8 mouse cellular contexts compared by ENCODE assay signal in the genomic region with DNA sequence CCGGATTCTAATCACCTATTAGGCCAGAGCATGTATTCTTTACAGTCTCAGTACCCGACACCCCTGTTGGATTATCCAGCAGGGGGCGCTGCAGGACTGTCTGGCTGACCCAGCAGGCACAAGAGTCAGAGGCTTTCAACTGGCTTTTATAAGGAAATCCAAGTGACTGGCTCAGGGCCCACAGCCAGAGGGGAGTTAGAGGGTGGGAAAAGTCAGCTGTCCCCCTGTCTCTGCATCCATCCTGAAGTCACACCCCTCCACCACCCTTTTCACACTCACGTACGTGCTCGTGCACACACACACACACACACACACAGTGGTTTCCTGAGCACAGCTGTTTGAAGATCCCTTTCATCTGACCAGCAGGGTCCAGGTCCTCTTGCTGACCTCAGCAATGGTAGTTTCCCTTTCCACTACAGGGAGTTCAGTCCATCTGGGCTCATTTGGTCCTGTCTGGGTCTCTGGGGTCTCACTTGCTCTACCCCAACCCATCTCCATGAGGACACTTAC. TPM values are rescaled to one million over a fixed set of nuclear protein-coding genes. Genes with fewer than 3 reads are reported as not detected.
DNase-seq lines count a peak whose midpoint lies in the region; ATAC-seq and TF ChIP-seq lines count a peak whose summit lies in the region.

No protein-coding gene starts in this region.

- H3K4me3 ChIP-seq in heart, embryonic 11.5 days (ENCODE audit: low read depth, low read length) = no peak overlapping the region
- H3K4me3 ChIP-seq in heart, adult 2 months = no peak overlapping the region
- no peak overlapping the region for H3K4me3 ChIP-seq in kidney, embryonic 15.5 days (replicated peaks)
- H3K4me3 ChIP-seq in limb, embryonic 15.5 days = no peak overlapping the region

- TF ChIP-seq CTCF in heart, adult 2 months (IDR thresholded peaks at IDR 0.05) = peak; percentile 96

- no peak overlapping the region for H3K4me2 ChIP-seq in heart, embryonic 11.5 days
- H3K4me2 ChIP-seq in kidney, embryonic 15.5 days = no peak overlapping the region
- no peak overlapping the region for H3K4me2 ChIP-seq in limb, embryonic 15.5 days

- TF ChIP-seq EP300 in heart, adult 2 months (IDR thresholded peaks at IDR 0.05; ENCODE audit: insufficient read depth, low read depth, low read length) = peak; percentile 46; the same call in 1 of the 2 replicates

- peak; percentile 97 for DNase-seq in heart, adult 11 months
- DNase-seq in embryo, embryonic 9.5 days (ENCODE audit: extremely low spot score) = peak; percentile 93
- DNase-seq in heart, adult 2 months = peak; percentile 86 to 91
- DNase-seq in natural killer cell, adult 2 months (ENCODE audit: low spot score in 2 of 2) = peak; percentile 79 to 84
- DNase-seq in splenic B cell, adult 2 months (ENCODE audit: low read depth, low spot score) = peak; percentile 89

- H3K79me2 ChIP-seq in heart, adult 2 months (replicated peaks; ENCODE audit: control insufficient read depth, insufficient read depth, low read length) = no peaks in the 10 kb centered on the region

- H3K27ac ChIP-seq in heart, embryonic 11.5 days (ENCODE audit: low read depth, low read length) = no peak overlapping the region
- no peak overlapping the region for H3K27ac ChIP-seq in heart, adult 2 months
- H3K27ac ChIP-seq in kidney, embryonic 15.5 days = no peak overlapping the region
- no peak overlapping the region for H3K27ac ChIP-seq in limb, embryonic 15.5 days

- H3K4me1 ChIP-seq in heart, embryonic 11.5 days (ENCODE audit: control insufficient read depth, insufficient read depth, low read length) = peaks cover 11% of the 10 kb centered on the region
- H3K4me1 ChIP-seq in heart, adult 2 months (ENCODE audit: control insufficient read depth, insufficient read depth, low read length) = no peaks in the 10 kb centered on the region; the same call in 1 of the 2 replicates
- peaks cover 30% of the 10 kb centered on the region for H3K4me1 ChIP-seq in kidney, embryonic 15.5 days
- H3K4me1 ChIP-seq in limb, embryonic 15.5 days = peaks cover 17% of the 10 kb centered on the region

- no peaks in the 10 kb centered on the region for H3K9me3 ChIP-seq in heart, embryonic 11.5 days (replicated peaks; ENCODE audit: control insufficient read depth, low read length)
- H3K9me3 ChIP-seq in kidney, embryonic 15.5 days (replicated peaks) = no peaks in the 10 kb centered on the region
- H3K9me3 ChIP-seq in limb, embryonic 15.5 days = no peaks in the 10 kb centered on the region

- no peak; the same call in 1 of the 2 replicates for ATAC-seq in heart, embryonic 11.5 days (replicated peaks; ENCODE audit: insufficient number of reproducible peaks, low FRiP score, low TSS enrichment)
- peak; percentile 60 for ATAC-seq in kidney, embryonic 15.5 days (replicated peaks; ENCODE audit: low FRiP score)
- ATAC-seq in limb, embryonic 15.5 days (ENCODE audit: insufficient number of reproducible peaks, low FRiP score, low TSS enrichment, low read depth) = peak; percentile 31; the same call in 1 of the 2 replicates

- no peaks in the 10 kb centered on the region for H3K36me3 ChIP-seq in heart, embryonic 11.5 days (ENCODE audit: control insufficient read depth, insufficient read depth, low read length)
- no peaks in the 10 kb centered on the region for H3K36me3 ChIP-seq in heart, adult 2 months (ENCODE audit: control insufficient read depth, insufficient read depth, low read length)
- H3K36me3 ChIP-seq in kidney, embryonic 15.5 days = no peaks in the 10 kb centered on the region
- no peaks in the 10 kb centered on the region for H3K36me3 ChIP-seq in limb, embryonic 15.5 days
- H3K36me3 ChIP-seq in splenic B cell, adult 2 months (ENCODE audit: control insufficient read depth, insufficient read depth, low read length, poor library complexity, severe bottlenecking) = no peaks in the 10 kb centered on the region

- H3K9ac ChIP-seq in heart, embryonic 11.5 days (ENCODE audit: low read depth, low read length) = no peak overlapping the region
- H3K9ac ChIP-seq in heart, adult 2 months (ENCODE audit: low read depth, low read length) = no peak overlapping the region
- H3K9ac ChIP-seq in kidney, embryonic 15.5 days = no peak overlapping the region
- no peak overlapping the region for H3K9ac ChIP-seq in limb, embryonic 15.5 days

- intact Hi-C loops in heart, adult 2 months (cut with DNase I) = loop anchor here (1.0 to 10.0 kb wide), 4 partner anchors 45 to 232 kb away; partner anchors contain the start of gene Cd300ld3

- WGBS in heart, embryonic 11.5 days (ENCODE audit: insufficient replicate concordance) = 19% methylated on average over 6 of the region's 6 CpGs
- 12% methylated on average over 6 of the region's 6 CpGs for WGBS in heart, adult 2 months
- 3% methylated on average over 6 of the region's 6 CpGs for WGBS in kidney, embryonic 15.5 days
- 6% methylated on average over 6 of the region's 6 CpGs for WGBS in limb, embryonic 15.5 days

- no peak for TF ChIP-seq POLR2A in heart, adult 2 months (IDR thresholded peaks at IDR 0.05; ENCODE audit: insufficient read depth, low read depth, low read length)

- peaks cover 2% of the 10 kb centered on the region; the same call in 1 of the 2 replicates for H3K27me3 ChIP-seq in heart, embryonic 11.5 days (ENCODE audit: control insufficient read depth, insufficient read depth, low read length)
- no peaks in the 10 kb centered on the region for H3K27me3 ChIP-seq in heart, adult 2 months (ENCODE audit: control insufficient read depth, insufficient read depth, low read length)
- H3K27me3 ChIP-seq in kidney, embryonic 15.5 days = no peaks in the 10 kb centered on the region
- H3K27me3 ChIP-seq in limb, embryonic 15.5 days = no peaks in the 10 kb centered on the region
- no peaks in the 10 kb centered on the region for H3K27me3 ChIP-seq in splenic B cell, adult 2 months (ENCODE audit: control insufficient read depth, insufficient read depth, low read length, poor library complexity, severe bottlenecking)

RNA-seq across cellular contexts. Expression of gene Gpr142, which starts 14.1 kb away (rescaled TPM):
- 0.27 TPM in 1 of 2 replicates, not detected in the other for polyA plus RNA-seq in heart, embryonic 11.5 days (2014; fragmentation: Nextera tagmentation; extraction: Ambion mirVana)
- not detected for total RNA-seq in heart, adult 2 months (2021)
- polyA plus RNA-seq in heart, adult 2 months (2012; rRNA removed) = not detected in 2 replicates
- 0.14 TPM in 1 of 2 replicates, not detected in the other for polyA plus RNA-seq in kidney, embryonic 15.5 days (2015; fragmentation: Nextera tagmentation; extraction: Ambion mirVana)
- polyA plus RNA-seq in limb, embryonic 15.5 days (2015; fragmentation: Nextera tagmentation; extraction: Ambion mirVana) = not detected in 2 replicates

RNA-seq across cellular contexts. Expression of gene Btbd17, which starts 17.0 kb away (rescaled TPM):
- polyA plus RNA-seq in heart, embryonic 11.5 days (2014; fragmentation: Nextera tagmentation; extraction: Ambion mirVana) = 0.09 TPM in 1 of 2 replicates, not detected in the other
- not detected for total RNA-seq in heart, adult 2 months (2021)
- polyA plus RNA-seq in heart, adult 2 months (2012; rRNA removed) = 0.06 TPM in 1 of 2 replicates, not detected in the other
- 1.0 and 1.5 TPM in 2 replicates for polyA plus RNA-seq in kidney, embryonic 15.5 days (2015; fragmentation: Nextera tagmentation; extraction: Ambion mirVana)
- polyA plus RNA-seq in limb, embryonic 15.5 days (2015; fragmentation: Nextera tagmentation; extraction: Ambion mirVana) = 0.86 and 1.7 TPM in 2 replicates

RNA-seq across cellular contexts. Expression of gene Gprc5c, which starts 38.2 kb away (rescaled TPM):
- polyA plus RNA-seq in heart, embryonic 11.5 days (2014; fragmentation: Nextera tagmentation; extraction: Ambion mirVana) = 21.8 and 23.0 TPM in 2 replicates
- total RNA-seq in heart, adult 2 months (2021) = 1 to 10 TPM; 6.3 to 7.9 TPM
- polyA plus RNA-seq in heart, adult 2 months (2012; rRNA removed) = 11.6 and 11.9 TPM in 2 replicates
- polyA plus RNA-seq in kidney, embryonic 15.5 days (2015; fragmentation: Nextera tagmentation; extraction: Ambion mirVana) = 119 TPM in 2 replicates
- polyA plus RNA-seq in limb, embryonic 15.5 days (2015; fragmentation: Nextera tagmentation; extraction: Ambion mirVana) = 38.6 and 41.0 TPM in 2 replicates

RNA-seq across cellular contexts. Expression of gene Kif19a, which starts 47.6 kb away (rescaled TPM):
- polyA plus RNA-seq in heart, embryonic 11.5 days (2014; fragmentation: Nextera tagmentation; extraction: Ambion mirVana) = 0.13 TPM in 1 of 2 replicates, not detected in the other
- under 1 TPM; 0.18 to 0.21 TPM for total RNA-seq in heart, adult 2 months (2021)
- polyA plus RNA-seq in heart, adult 2 months (2012; rRNA removed) = 0.32 and 1.2 TPM in 2 replicates
- polyA plus RNA-seq in kidney, embryonic 15.5 days (2015; fragmentation: Nextera tagmentation; extraction: Ambion mirVana) = 0.09 TPM in 2 replicates
- polyA plus RNA-seq in limb, embryonic 15.5 days (2015; fragmentation: Nextera tagmentation; extraction: Ambion mirVana) = 0.15 and 0.17 TPM in 2 replicates
